Mouse (Mus musculus): ENCODE results near the gene Aldh3b1.

DNA sequence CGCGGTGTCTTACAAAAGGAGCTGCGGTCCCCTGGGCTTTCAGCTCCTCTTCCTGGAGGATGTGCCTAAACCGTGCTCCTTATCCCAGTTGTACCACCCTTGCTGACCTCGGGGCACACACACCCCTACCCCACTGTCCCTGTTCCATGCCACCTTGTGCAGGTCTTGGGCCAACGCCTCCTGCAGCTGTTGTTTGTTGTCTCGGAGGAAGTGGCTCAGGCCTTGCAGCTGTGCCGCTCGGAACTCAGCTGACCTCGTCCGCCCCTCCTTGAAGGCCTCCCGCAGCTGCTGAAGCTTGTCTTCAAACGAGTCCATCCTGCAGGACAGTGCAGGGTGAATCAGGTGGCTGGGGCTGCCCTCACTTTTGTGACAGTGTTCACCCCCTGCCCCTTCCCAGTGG lies 6.0 kb downstream of the Aldh3b1 start:
- no peak for TF ChIP-seq POLR2A (IDR thresholded peaks at IDR 0.05; ENCODE audit: borderline replicate concordance, extremely low read depth, insufficient read depth, insufficient read length, poor library complexity, severe bottlenecking)
- TF ChIP-seq CTCF (IDR thresholded peaks at IDR 0.05; ENCODE audit: borderline replicate concordance, extremely low read depth, insufficient read depth, insufficient read length) = no peak

All from brain, embryonic 14.5 days (tissue).